Mouse (Mus musculus) urinary bladder, adult 18-20 months (tissue): ENCODE data around the gene Nat14.
A peak's percentile ranks its signal among the peaks of the same experiment; 100 is the strongest.

ENCODE experiments used
- DNase-seq, 2 experiments: peaks; one replicate each; pipeline ENCODE4 v3.0.0; 2022; ENCODE audit warnings: low spot score in 2 of 2, mixed read lengths in 2 of 2

Gene Nat14

GRCm38 (mm10) chr7:4920496-4920895 is 1.3 kb upstream of the Nat14 start:
- DNase-seq = no peak

GRCm38 (mm10) chr7:4920976-4921823 is 628 bp upstream of the Nat14 start:
- no peak for DNase-seq

GRCm38 (mm10) chr7:4922508-4922907 is 680 bp downstream of the Nat14 start:
- DNase-seq = no peak

- DNase-seq = no peak
Measured at GRCm38 (mm10) chr7:4922931-4923565, 1.2 kb downstream of the Nat14 start.

- peak in 1 of 2 experiments; percentile 41 for DNase-seq
Measured at GRCm38 (mm10) chr7:4923586-4924364, 1.9 kb downstream of the Nat14 start.

- no peak for DNase-seq
Measured at GRCm38 (mm10) chr7:4924483-4924882, 2.7 kb downstream of the Nat14 start.

- DNase-seq = peak in 1 of 2 experiments; percentile 45
Measured at GRCm38 (mm10) chr7:4924891-4925301, 3.1 kb downstream of the Nat14 start.

- peak in 1 of 2 experiments; percentile 54 for DNase-seq
Measured at GRCm38 (mm10) chr7:4925441-4926381, 3.9 kb downstream of the Nat14 start, which contains the start of gene Ssc5d. TSS of gene Ssc5d (plus strand) at chr7:4925785.

GRCm38 (mm10) chr7:4926849-4927248 is 5.0 kb downstream of the Nat14 start:
- DNase-seq = no peak

- DNase-seq = no peak
Measured at GRCm38 (mm10) chr7:4927711-4928110, 5.9 kb downstream of the Nat14 start.

- no peak for DNase-seq
Measured at GRCm38 (mm10) chr7:4928323-4928722, 6.5 kb downstream of the Nat14 start.

- no peak for DNase-seq
Measured at GRCm38 (mm10) chr7:4933103-4933502, 11.3 kb downstream of the Nat14 start.

- DNase-seq = no peak
Measured at GRCm38 (mm10) chr7:4934160-4934914, 12.5 kb downstream of the Nat14 start.

GRCm38 (mm10) chr7:4936832-4937231 is 15.0 kb downstream of the Nat14 start:
- DNase-seq = no peak

GRCm38 (mm10) chr7:4937392-4937791 is 15.6 kb downstream of the Nat14 start:
- DNase-seq = no peak

- DNase-seq = no peak
Measured at GRCm38 (mm10) chr7:4938456-4938855, 16.6 kb downstream of the Nat14 start.

GRCm38 (mm10) chr7:4940068-4940479 is 18.2 kb downstream of the Nat14 start:
- peak; percentile 59 to 83 for DNase-seq

GRCm38 (mm10) chr7:4942673-4943072 is 20.8 kb downstream of the Nat14 start:
- no peak for DNase-seq

- DNase-seq = peak; percentile 88 to 91
Measured at GRCm38 (mm10) chr7:4943223-4943815, 21.5 kb downstream of the Nat14 start.

GRCm38 (mm10) chr7:4947855-4948254 is 26.0 kb downstream of the Nat14 start:
- DNase-seq = no peak
